Mouse (Mus musculus) intestine, embryonic 15.5 days (tissue): ENCODE measurements around the gene Numa1. TPM values are rescaled to one million over a fixed set of nuclear protein-coding genes. Genes with fewer than 3 reads are reported as not detected.
"Not testable (repeated sequence)": the region's sequence is repeated elsewhere in the genome, so short reads cannot be mapped to it uniquely, and the experiment has no call there.

ENCODE experiments used
- ATAC-seq: fragments of 200-750 bp; cut with Nextera tagmentation; 2 replicates; pipeline ENCODE4 v1.8.0; 2017; ENCODE audit warnings: moderate TSS enrichment, moderate library complexity
- H3K27ac ChIP-seq: fragments of 300-500 bp; sonication (generic); 2 replicates; pipeline ENCODE4 v1.5.1; 2015; ENCODE audit warnings: mild to moderate bottlenecking, inconsistent platforms
- H3K27me3 ChIP-seq: fragments of 300-500 bp; sonication (generic); replicated peaks from 2 replicates; pipeline ENCODE4 v1.6.1; 2015; ENCODE audit warnings: inconsistent platforms
- H3K36me3 ChIP-seq: fragments of 300-500 bp; sonication (generic); 2 replicates; pipeline ENCODE4 v1.6.1; 2015; ENCODE audit warnings: inconsistent platforms
- H3K4me1 ChIP-seq: fragments of 300-500 bp; sonication (generic); replicated peaks from 2 replicates; pipeline ENCODE4 v1.6.1; 2015; ENCODE audit warnings: inconsistent platforms
- H3K4me2 ChIP-seq: fragments of 300-500 bp; sonication (generic); replicated peaks from 2 replicates; pipeline ENCODE4 v1.6.1; 2015; ENCODE audit warnings: mild to moderate bottlenecking, inconsistent platforms
- H3K4me3 ChIP-seq: fragments of 300-500 bp; sonication (generic); replicated peaks from 2 replicates; pipeline ENCODE4 v1.5.1; 2015; ENCODE audit warnings: inconsistent platforms
- H3K9ac ChIP-seq: fragments of 300-500 bp; sonication (generic); 2 replicates; pipeline ENCODE4 v1.6.1; 2015; ENCODE audit warnings: inconsistent platforms
- H3K9me3 ChIP-seq: fragments of 300-500 bp; sonication (generic); 2 replicates; pipeline ENCODE4 v1.6.1; 2016; ENCODE audit warnings: inconsistent platforms
- WGBS: fragments of 180-500 bp; shearing (Covaris S2); methylation state at CpG from one replicate; pipeline ENCODE4 v1.1.7; 2015; 5-methylcytosine and 5-hydroxymethylcytosine counted together
- polyA plus RNA-seq: library from polyadenylated mRNA; unstranded; fragments of >200 nt; fragmentation: Nextera tagmentation; extraction: Ambion mirVana; gene quantifications from 2 replicates; pipeline ENCODE4 v1.2.1, GENCODE M21; 2015

Gene Numa1
- polyA plus RNA-seq, 1 experiment from 2014 or later = 54.6 TPM

GRCm38 (mm10) chr7:101999461-102000151 is 65.7 kb downstream of the Numa1 start:
- WGBS = 95% methylated on average over 15 of the region's 15 CpGs
- Histone ChIP-seq H3K36me3 (peaks cover 70% of the 10 kb centered on the region), H3K4me3 (no peak overlapping the region), H3K9ac (no peak overlapping the region), H3K4me2 (no peak overlapping the region), H3K9me3 (no peaks in the 10 kb centered on the region), H3K4me1 (no peaks in the 10 kb centered on the region), H3K27me3 (no peaks in the 10 kb centered on the region), H3K27ac (no peak overlapping the region)
- no peak for ATAC-seq

GRCm38 (mm10) chr7:102000296-102000695 is 66.4 kb downstream of the Numa1 start:
- Histone ChIP-seq H3K4me3 (no peak overlapping the region), H3K4me2 (no peak overlapping the region), H3K4me1 (no peaks in the 10 kb centered on the region), H3K9ac (no peak overlapping the region), H3K27ac (no peak overlapping the region), H3K27me3 (no peaks in the 10 kb centered on the region), H3K36me3 (peaks cover 68% of the 10 kb centered on the region), H3K9me3 (no peaks in the 10 kb centered on the region)
- 90% methylated on average over 8 of the region's 8 CpGs for WGBS
- no peak for ATAC-seq

- Histone ChIP-seq H3K9ac (no peak overlapping the region), H3K27me3 (no peaks in the 10 kb centered on the region), H3K27ac (no peak overlapping the region), H3K4me3 (no peak overlapping the region), H3K4me2 (no peak overlapping the region), H3K36me3 (peaks cover 66% of the 10 kb centered on the region), H3K4me1 (no peaks in the 10 kb centered on the region), H3K9me3 (no peaks in the 10 kb centered on the region)
- no peak for ATAC-seq
- WGBS = 90% methylated on average over 26 of the region's 26 CpGs
These were observed 67.2 kb downstream of the Numa1 start for GRCm38 (mm10) chr7:102000921-102001630.

- no peak overlapping the region for H3K9ac ChIP-seq
- H3K27me3 ChIP-seq = no peaks in the 10 kb centered on the region
- H3K4me3 ChIP-seq = no peak overlapping the region
- no peaks in the 10 kb centered on the region for H3K9me3 ChIP-seq
- H3K4me1 ChIP-seq = no peaks in the 10 kb centered on the region
- peaks cover 75% of the 10 kb centered on the region for H3K36me3 ChIP-seq
- ATAC-seq = no peak
- no peak overlapping the region for H3K4me2 ChIP-seq
- WGBS = 81% methylated on average over 1 of the region's 1 CpGs
- H3K27ac ChIP-seq = no peak overlapping the region
These were observed 72.6 kb downstream of the Numa1 start for GRCm38 (mm10) chr7:102006520-102006919.

- Histone ChIP-seq H3K4me2 (no peak overlapping the region), H3K27me3 (no peaks in the 10 kb centered on the region), H3K4me1 (no peaks in the 10 kb centered on the region), H3K9me3 (no peaks in the 10 kb centered on the region), H3K36me3 (peaks cover 90% of the 10 kb centered on the region), H3K9ac (no peak overlapping the region), H3K4me3 (no peak overlapping the region), H3K27ac (no peak overlapping the region)
- 91% methylated on average over 9 of the region's 9 CpGs for WGBS
- ATAC-seq = no peak
These were observed 77.9 kb downstream of the Numa1 start for GRCm38 (mm10) chr7:102011855-102012254.

GRCm38 (mm10) chr7:102013416-102013815 is 79.5 kb downstream of the Numa1 start:
- no peaks in the 10 kb centered on the region for H3K9me3 ChIP-seq
- H3K27me3 ChIP-seq = no peaks in the 10 kb centered on the region
- H3K4me1 ChIP-seq = no peaks in the 10 kb centered on the region
- no peak for ATAC-seq
- no peak overlapping the region for H3K4me2 ChIP-seq
- H3K9ac ChIP-seq = no peak overlapping the region
- peaks cover 80% of the 10 kb centered on the region for H3K36me3 ChIP-seq
- no peak overlapping the region for H3K4me3 ChIP-seq
- H3K27ac ChIP-seq = no peak overlapping the region
- 88% methylated on average over 8 of the region's 8 CpGs for WGBS

GRCm38 (mm10) chr7:102014995-102015394 is 81.1 kb downstream of the Numa1 start:
- WGBS = 88% methylated on average over 2 of the region's 2 CpGs
- no peak for ATAC-seq
- no peak overlapping the region for H3K9ac ChIP-seq
- H3K4me2 ChIP-seq = no peak overlapping the region
- no peaks in the 10 kb centered on the region for H3K9me3 ChIP-seq
- H3K4me1 ChIP-seq = no peaks in the 10 kb centered on the region
- H3K4me3 ChIP-seq = no peak overlapping the region
- no peaks in the 10 kb centered on the region for H3K27me3 ChIP-seq
- peaks cover 73% of the 10 kb centered on the region for H3K36me3 ChIP-seq
- no peak overlapping the region for H3K27ac ChIP-seq

- no peak for ATAC-seq
- Histone ChIP-seq H3K9ac (no peak overlapping the region), H3K27me3 (no peaks in the 10 kb centered on the region), H3K36me3 (peaks cover 54% of the 10 kb centered on the region), H3K4me2 (no peak overlapping the region), H3K9me3 (no peaks in the 10 kb centered on the region), H3K4me1 (no peaks in the 10 kb centered on the region), H3K27ac (no peak overlapping the region), H3K4me3 (no peak overlapping the region)
- 81% methylated on average over 4 of the region's 4 CpGs for WGBS
These were observed 83.0 kb downstream of the Numa1 start for GRCm38 (mm10) chr7:102016936-102017335.

GRCm38 (mm10) chr7:102017452-102017851 is 83.5 kb downstream of the Numa1 start:
- H3K4me2 ChIP-seq = no peak overlapping the region
- H3K27ac ChIP-seq = no peak overlapping the region
- H3K27me3 ChIP-seq = no peaks in the 10 kb centered on the region
- ATAC-seq = no peak
- WGBS = 74% methylated on average over 5 of the region's 5 CpGs
- H3K4me1 ChIP-seq = no peaks in the 10 kb centered on the region
- H3K9ac ChIP-seq = no peak overlapping the region
- H3K4me3 ChIP-seq = no peak overlapping the region
- peaks cover 53% of the 10 kb centered on the region for H3K36me3 ChIP-seq
- H3K9me3 ChIP-seq = no peaks in the 10 kb centered on the region

GRCm38 (mm10) chr7:102018034-102018433 is 84.1 kb downstream of the Numa1 start:
- Histone ChIP-seq H3K4me2 (no peak overlapping the region), H3K27me3 (no peaks in the 10 kb centered on the region), H3K27ac (no peak overlapping the region), H3K36me3 (peaks cover 53% of the 10 kb centered on the region), H3K9me3 (no peaks in the 10 kb centered on the region), H3K4me1 (no peaks in the 10 kb centered on the region), H3K9ac (no peak overlapping the region), H3K4me3 (no peak overlapping the region)
- 75% methylated on average over 7 of the region's 7 CpGs for WGBS
- ATAC-seq = no peak

GRCm38 (mm10) chr7:102018590-102018989 is 84.7 kb downstream of the Numa1 start, which contains the start of gene Il18bp:
Gene Il18bp (minus strand): TSS chr7:102018690.
- WGBS = 81% methylated on average over 3 of the region's 3 CpGs
- no peaks in the 10 kb centered on the region for H3K9me3 ChIP-seq
- no peak within 1 kb of the TSS for H3K27ac ChIP-seq
- no peak within 1 kb of the TSS for H3K9ac ChIP-seq
- H3K4me3 ChIP-seq = no peak within 1 kb of the TSS
- no peaks in the 10 kb centered on the region for H3K4me1 ChIP-seq
- peaks cover 53% of the 10 kb centered on the region for H3K36me3 ChIP-seq
- no peaks in the 10 kb centered on the region for H3K27me3 ChIP-seq
- no peak within 1 kb of the TSS for H3K4me2 ChIP-seq
- no peak for ATAC-seq

- H3K4me1 ChIP-seq = no peaks in the 10 kb centered on the region
- peaks cover 50% of the 10 kb centered on the region for H3K36me3 ChIP-seq
- H3K4me3 ChIP-seq = no peak overlapping the region
- WGBS = 57% methylated on average over 3 of the region's 3 CpGs
- H3K9ac ChIP-seq = no peak overlapping the region
- no peak for ATAC-seq
- H3K4me2 ChIP-seq = no peak overlapping the region
- no peaks in the 10 kb centered on the region for H3K27me3 ChIP-seq
- no peaks in the 10 kb centered on the region for H3K9me3 ChIP-seq
- no peak overlapping the region for H3K27ac ChIP-seq
These were observed 85.5 kb downstream of the Numa1 start for GRCm38 (mm10) chr7:102019362-102019761.

- H3K27me3 ChIP-seq = not testable (repeated sequence)
These were observed 87.0 kb downstream of the Numa1 start for GRCm38 (mm10) chr7:102020934-102021333.

More at GRCm38 (mm10) chr7:102020934-102021333, 87.0 kb downstream of the Numa1 start:
- WGBS = 88% methylated on average over 2 of the region's 2 CpGs
- H3K4me1 ChIP-seq, H3K9me3 ChIP-seq, ATAC-seq, H3K9ac ChIP-seq, H3K27ac ChIP-seq, H3K4me2 ChIP-seq, H3K4me3 ChIP-seq: not testable (repeated sequence)
- peaks cover 36% of the 10 kb centered on the region for H3K36me3 ChIP-seq
